In genomic region chr10:80655406-80656129, GRCm38 (mm10) we compare ENCODE assay signal across 8 mouse cellular contexts. TPM values are rescaled to one million over a fixed set of nuclear protein-coding genes. Genes with fewer than 3 reads are reported as not detected.
DNase-seq lines count a peak whose midpoint lies in the region; ATAC-seq and TF ChIP-seq lines count a peak whose summit lies in the region.

No protein-coding gene starts in this region.

- no peak for TF ChIP-seq CTCF in left cerebral cortex, adult 2 months (IDR thresholded peaks at IDR 0.05)

- no peaks in the 10 kb centered on the region for H3K27me3 ChIP-seq in embryonic facial prominence, embryonic 14.5 days (replicated peaks; ENCODE audit: control insufficient read depth, insufficient read depth, low read length)
- H3K27me3 ChIP-seq in myocyte (ENCODE audit: control insufficient read depth, insufficient read depth, insufficient read length) = no peaks in the 10 kb centered on the region

- peaks cover 18% of the 10 kb centered on the region for H3K79me2 ChIP-seq in myocyte (ENCODE audit: control insufficient read depth, insufficient read depth)

- ATAC-seq in embryonic facial prominence, embryonic 14.5 days (ENCODE audit: low read depth) = peak; percentile 5

- peak overlapping the region; percentile 91 for H3K4me2 ChIP-seq in embryonic facial prominence, embryonic 14.5 days (ENCODE audit: low read depth, low read length)
- H3K4me2 ChIP-seq in myocyte (ENCODE audit: low read depth) = peak overlapping the region; percentile 84

- WGBS in embryonic facial prominence, embryonic 14.5 days = 2% methylated on average over 7 of the region's 12 CpGs

- peaks cover 14% of the 10 kb centered on the region for H3K4me1 ChIP-seq in embryonic facial prominence, embryonic 14.5 days (ENCODE audit: control insufficient read depth, insufficient read depth, low read length)

- DNase-seq in left cerebral cortex, adult 2 months (ENCODE audit: extremely low spot score in 1 of 2, low spot score in 2 of 2) = no peak
- DNase-seq in left cerebral cortex, adult 18-20 months (ENCODE audit: low spot score in 2 of 2) = no peak
- no peak for DNase-seq in embryonic facial prominence, embryonic 14.5 days (ENCODE audit: low spot score)
- DNase-seq in induced T-regulatory cell, adult 2 months (ENCODE audit: low read depth) = peak; percentile 16
- no peak for DNase-seq in layer of hippocampus, postnatal 36 days
- DNase-seq in spleen, adult 12 weeks (ENCODE audit: low spot score) = no peak
- DNase-seq in c-Kit-positive CD71-positive TER-119-positive erythroid progenitor cells, embryonic 14.5 days (ENCODE audit: low spot score) = no peak

- H3K9ac ChIP-seq in embryonic facial prominence, embryonic 14.5 days (ENCODE audit: low read depth, low read length) = peak overlapping the region; percentile 97

- TF ChIP-seq POLR2A in myocyte (IDR thresholded peaks at IDR 0.05; ENCODE audit: insufficient read length, low read depth) = no peak

- H3K4me3 ChIP-seq in left cerebral cortex, adult 2 months = peak overlapping the region; percentile 71
- H3K4me3 ChIP-seq in embryonic facial prominence, embryonic 14.5 days (ENCODE audit: low read depth, low read length) = peak overlapping the region; percentile 97
- peak overlapping the region; percentile 35 for H3K4me3 ChIP-seq in myocyte

- 0 out of 2 replicates have a peak, but pooled peaks cover 15% of the 10 kb centered on the region for H3K36me3 ChIP-seq in embryonic facial prominence, embryonic 14.5 days (ENCODE audit: control insufficient read depth, insufficient read depth, low read length)
- no peaks in the 10 kb centered on the region for H3K36me3 ChIP-seq in myocyte (ENCODE audit: control insufficient read depth, insufficient read depth)

- H3K27ac ChIP-seq in left cerebral cortex, adult 2 months = peak overlapping the region; percentile 82
- H3K27ac ChIP-seq in embryonic facial prominence, embryonic 14.5 days (replicated peaks; ENCODE audit: low read depth, low read length) = peak overlapping the region; percentile 75

- no peaks in the 10 kb centered on the region for H3K9me3 ChIP-seq in embryonic facial prominence, embryonic 14.5 days (ENCODE audit: control insufficient read depth, low read length)

- intact Hi-C loops in left cerebral cortex, adult 2 months (cut with DNase I) = loop anchor here (2.0 to 5.0 kb wide), 3 partner anchors 21 to 47 kb away; partner anchors contain the start of genes Csnk1g2, Izumo4 and Mob3a

- H3ac ChIP-seq in myocyte (ENCODE audit: control insufficient read depth, insufficient read length) = peak overlapping the region; percentile 97

TF ChIP-seq in myocyte, 11 proteins besides CTCF, POLR2A, EP300 and RAD21:
- TF ChIP-seq MYOD1 (IDR thresholded peaks at IDR 0.05; ENCODE audit: control insufficient read depth in 1 of 3, insufficient read length in 2 of 3, low read depth in 2 of 3) (no peak), MYOG (IDR thresholded peaks at IDR 0.05; ENCODE audit: control insufficient read depth in 1 of 3, insufficient read depth in 1 of 3, insufficient read length in 2 of 3, low read depth in 2 of 3) (no peak), REST (IDR thresholded peaks at IDR 0.05; ENCODE audit: insufficient read depth, insufficient read length) (no peak), CEBPB (IDR thresholded peaks at IDR 0.05; ENCODE audit: insufficient read depth, poor library complexity, severe bottlenecking) (no peak)

RNA-seq across cellular contexts. Expression of gene Btbd2, which starts 1.3 kb away (rescaled TPM):
- total RNA-seq in left cerebral cortex, adult 2 months (2021) = 10 to 100 TPM; 85.1 to 96.7 TPM
- total RNA-seq in left cerebral cortex, adult 18-20 months (2021) = 10 to 100 TPM; 87.6 to 93.8 TPM
- 71.6 and 81.2 TPM in 2 replicates for polyA plus RNA-seq in embryonic facial prominence, embryonic 14.5 days (2014; fragmentation: Nextera tagmentation; extraction: Ambion mirVana)
- polyA plus RNA-seq in myocyte (2012; fragmentation: generic; extraction: Trizol) = 55.9 TPM
- 100 to 1,000 TPM; 102 to 106 TPM for total RNA-seq in layer of hippocampus, postnatal 36 days (2021)

RNA-seq across cellular contexts. Expression of gene Mknk2, which starts 22.3 kb away (rescaled TPM):
- total RNA-seq in left cerebral cortex, adult 2 months (2021) = 10 to 100 TPM; 42.8 to 48.8 TPM
- total RNA-seq in left cerebral cortex, adult 18-20 months (2021) = 10 to 100 TPM; 43.3 to 47.7 TPM
- polyA plus RNA-seq in embryonic facial prominence, embryonic 14.5 days (2014; fragmentation: Nextera tagmentation; extraction: Ambion mirVana) = 84.6 and 86.7 TPM in 2 replicates
- polyA plus RNA-seq in myocyte (2012; fragmentation: generic; extraction: Trizol) = 119 TPM
- 10 to 100 TPM; 44.7 to 52.3 TPM for total RNA-seq in layer of hippocampus, postnatal 36 days (2021)

RNA-seq across cellular contexts. Expression of gene Csnk1g2, which starts 32.9 kb away (rescaled TPM):
- total RNA-seq in left cerebral cortex, adult 2 months (2021) = 100 to 1,000 TPM; 244 to 251 TPM
- total RNA-seq in left cerebral cortex, adult 18-20 months (2021) = 100 to 1,000 TPM; 253 to 267 TPM
- 104 and 125 TPM in 2 replicates for polyA plus RNA-seq in embryonic facial prominence, embryonic 14.5 days (2014; fragmentation: Nextera tagmentation; extraction: Ambion mirVana)
- 178 TPM for polyA plus RNA-seq in myocyte (2012; fragmentation: generic; extraction: Trizol)
- total RNA-seq in layer of hippocampus, postnatal 36 days (2021) = 100 to 1,000 TPM; 216 to 241 TPM

RNA-seq across cellular contexts. Expression of gene Mob3a, which starts 46.2 kb away (rescaled TPM):
- 10 to 100 TPM; 13.6 to 15.5 TPM for total RNA-seq in left cerebral cortex, adult 2 months (2021)
- total RNA-seq in left cerebral cortex, adult 18-20 months (2021) = 10 to 100 TPM; 17.1 to 17.2 TPM
- polyA plus RNA-seq in embryonic facial prominence, embryonic 14.5 days (2014; fragmentation: Nextera tagmentation; extraction: Ambion mirVana) = 31.2 and 37.0 TPM in 2 replicates
- polyA plus RNA-seq in myocyte (2012; fragmentation: generic; extraction: Trizol) = 25.1 TPM
- 10 to 100 TPM; 16.0 to 16.1 TPM for total RNA-seq in layer of hippocampus, postnatal 36 days (2021)

RNA-seq across cellular contexts. Expression of gene Izumo4, which starts 46.4 kb away (rescaled TPM):
- total RNA-seq in left cerebral cortex, adult 2 months (2021) = 10 to 100 TPM; 45.0 to 46.0 TPM
- total RNA-seq in left cerebral cortex, adult 18-20 months (2021) = 10 to 100 TPM; 42.6 to 45.2 TPM
- polyA plus RNA-seq in embryonic facial prominence, embryonic 14.5 days (2014; fragmentation: Nextera tagmentation; extraction: Ambion mirVana) = 10.3 and 14.4 TPM in 2 replicates
- polyA plus RNA-seq in myocyte (2012; fragmentation: generic; extraction: Trizol) = 1.9 TPM
- 10 to 100 TPM; 49.7 to 57.0 TPM for total RNA-seq in layer of hippocampus, postnatal 36 days (2021)

Comparison
In these comparisons a context has a peak if more than half of its experiments do, and no peak if none do; other contexts are left out.
1. H3K4me3 ChIP-seq: peak in every context shown above with its lines; median percentile 97 in embryonic facial prominence, embryonic 14.5 days; 71 in left cerebral cortex, adult 2 months; 35 in myocyte.